Mouse (Mus musculus) heart, embryonic 16.5 days (tissue): ENCODE measurements around the gene Tcte2. TPM values are rescaled to one million over a fixed set of nuclear protein-coding genes. Genes with fewer than 3 reads are reported as not detected.

ENCODE experiments used
- ATAC-seq: fragments of 200-750 bp; cut with Nextera tagmentation; replicated peaks from 2 replicates; pipeline ENCODE4 v1.8.0; 2017; ENCODE audit warnings: moderate number of reproducible peaks; ENCODE audit not compliant: insufficient read depth, low FRiP score; ENCODE audit errors: extremely low read depth
- H3K27ac ChIP-seq: fragments of 300-500 bp; sonication (generic); 2 replicates; pipeline ENCODE4 v1.5.1; 2014; ENCODE audit warnings: mild to moderate bottlenecking, low read length, control low read depth, moderate library complexity
- H3K27me3 ChIP-seq: fragments of 300-500 bp; sonication (generic); 2 replicates; pipeline ENCODE4 v1.6.1; 2014; ENCODE audit warnings: low read length, mixed read lengths; ENCODE audit not compliant: control insufficient read depth, insufficient read depth
- H3K36me3 ChIP-seq: fragments of 300-500 bp; sonication (generic); 2 replicates; pipeline ENCODE4 v1.6.1; 2014; ENCODE audit not compliant: control insufficient read depth, insufficient read depth
- H3K4me1 ChIP-seq: fragments of 300-500 bp; sonication (generic); 2 replicates; pipeline ENCODE4 v1.6.1; 2014; ENCODE audit warnings: low read length, mixed read lengths; ENCODE audit not compliant: control insufficient read depth, insufficient read depth
- H3K4me2 ChIP-seq: fragments of 300-500 bp; sonication (generic); 2 replicates; pipeline ENCODE4 v1.6.1; 2014; ENCODE audit warnings: low read depth, mild to moderate bottlenecking, control low read depth, low read length
- H3K4me3 ChIP-seq: fragments of 300-500 bp; sonication (generic); 2 replicates; pipeline ENCODE4 v1.5.1; 2014; ENCODE audit warnings: mild to moderate bottlenecking, control low read depth, low read length
- H3K9ac ChIP-seq: fragments of 300-500 bp; sonication (generic); 2 replicates; pipeline ENCODE4 v1.6.1; 2014; ENCODE audit warnings: low read length, control low read depth
- H3K9me3 ChIP-seq: fragments of 300-500 bp; sonication (generic); replicated peaks from 2 replicates; pipeline ENCODE4 v1.6.1; 2016; ENCODE audit warnings: low read length; ENCODE audit not compliant: control insufficient read depth
- WGBS: fragments of 180-500 bp; shearing (Covaris S2); extraction: QIAGEN DNeasy Blood & Tissue Kit; methylation state at CpG from one replicate; pipeline ENCODE4 v1.1.7; 2014; 5-methylcytosine and 5-hydroxymethylcytosine counted together
- polyA plus RNA-seq: library from polyadenylated mRNA; unstranded; fragments of >200 nt; fragmentation: Nextera tagmentation; extraction: Ambion mirVana; gene quantifications from 2 replicates; pipeline ENCODE4 v1.2.1, GENCODE M21; 2015

Gene Tcte2
- polyA plus RNA-seq, 1 experiment from 2014 or later, result 3.3 TPM

- 64% methylated on average over 4 of the region's 4 CpGs for WGBS
- Histone ChIP-seq H3K27ac (no peak overlapping the region), H3K4me2 (no peak overlapping the region), H3K36me3 (no peaks in the 10 kb centered on the region), H3K9me3 (no peaks in the 10 kb centered on the region), H3K4me3 (no peak overlapping the region), H3K27me3 (no peaks in the 10 kb centered on the region), H3K4me1 (peaks cover 22% of the 10 kb centered on the region), H3K9ac (no peak overlapping the region)
- no peak for ATAC-seq
Measured at GRCm38 (mm10) chr17:13687086-13687485, 74.5 kb downstream of the Tcte2 start.

GRCm38 (mm10) chr17:13685621-13686020 lies 76.0 kb downstream of the Tcte2 start:
- WGBS, result 59% methylated on average over 3 of the region's 3 CpGs
- H3K36me3 ChIP-seq, result no peaks in the 10 kb centered on the region
- H3K9me3 ChIP-seq, result no peaks in the 10 kb centered on the region
- peaks cover 26% of the 10 kb centered on the region for H3K4me1 ChIP-seq
- H3K4me3 ChIP-seq, result no peak overlapping the region
- no peak overlapping the region for H3K4me2 ChIP-seq
- H3K27me3 ChIP-seq, result no peaks in the 10 kb centered on the region
- H3K27ac ChIP-seq, result no peak overlapping the region
- no peak for ATAC-seq
- no peak overlapping the region for H3K9ac ChIP-seq

GRCm38 (mm10) chr17:13684256-13684655 lies 77.4 kb downstream of the Tcte2 start:
- Histone ChIP-seq H3K27ac (peak overlapping the region; percentile 72), H3K36me3 (no peaks in the 10 kb centered on the region), H3K9me3 (no peaks in the 10 kb centered on the region), H3K4me3 (no peak overlapping the region), H3K9ac (no peak overlapping the region), H3K4me1 (peaks cover 29% of the 10 kb centered on the region), H3K27me3 (no peaks in the 10 kb centered on the region), H3K4me2 (no peak overlapping the region)
- no peak for ATAC-seq
- WGBS, result 65% methylated on average over 7 of the region's 7 CpGs

- H3K4me1 ChIP-seq, result peaks cover 29% of the 10 kb centered on the region
- peak; percentile 88 for ATAC-seq
- no peaks in the 10 kb centered on the region for H3K36me3 ChIP-seq
- no peaks in the 10 kb centered on the region for H3K27me3 ChIP-seq
- H3K27ac ChIP-seq, result peak overlapping the region; percentile 94
- WGBS, result 32% methylated on average over 15 of the region's 15 CpGs
- peak overlapping the region; percentile 60 for H3K4me2 ChIP-seq
- H3K9ac ChIP-seq, result peak overlapping the region; percentile 76
- H3K4me3 ChIP-seq, result peak overlapping the region; percentile 53
- no peaks in the 10 kb centered on the region for H3K9me3 ChIP-seq
Measured at GRCm38 (mm10) chr17:13683411-13684174, 78.0 kb downstream of the Tcte2 start.

- H3K36me3 ChIP-seq, result no peaks in the 10 kb centered on the region
- peaks cover 30% of the 10 kb centered on the region for H3K4me1 ChIP-seq
- ATAC-seq, result no peak
Measured at GRCm38 (mm10) chr17:13683027-13683410, 78.6 kb downstream of the Tcte2 start.

GRCm38 (mm10) chr17:13682378-13683026 lies 79.1 kb downstream of the Tcte2 start:
- Histone ChIP-seq H3K27ac (peak overlapping the region; percentile 94), H3K27me3 (no peaks in the 10 kb centered on the region), H3K9me3 (no peaks in the 10 kb centered on the region), H3K4me2 (peak overlapping the region; percentile 60), H3K9ac (peak overlapping the region; percentile 76), H3K36me3 (no peaks in the 10 kb centered on the region), H3K4me3 (peak overlapping the region; percentile 53), H3K4me1 (peaks cover 32% of the 10 kb centered on the region)
- 30% methylated on average over 9 of the region's 9 CpGs for WGBS
- ATAC-seq, result 0 out of 2 replicates have a peak, but pooled peaks have one; percentile 6

More at GRCm38 (mm10) chr17:13683027-13683410, 78.6 kb downstream of the Tcte2 start:
- peak overlapping the region; percentile 53 for H3K4me3 ChIP-seq
- H3K9ac ChIP-seq, result peak overlapping the region; percentile 76
- H3K27ac ChIP-seq, result peak overlapping the region; percentile 94
- peak overlapping the region; percentile 60 for H3K4me2 ChIP-seq
- no peaks in the 10 kb centered on the region for H3K9me3 ChIP-seq
- no peaks in the 10 kb centered on the region for H3K27me3 ChIP-seq
- 26% methylated on average over 4 of the region's 4 CpGs for WGBS

- Histone ChIP-seq H3K9ac (no peak overlapping the region), H3K27me3 (no peaks in the 10 kb centered on the region), H3K9me3 (no peaks in the 10 kb centered on the region), H3K36me3 (no peaks in the 10 kb centered on the region), H3K27ac (no peak overlapping the region), H3K4me1 (peaks cover 38% of the 10 kb centered on the region), H3K4me2 (peak overlapping the region; percentile 60), H3K4me3 (peak overlapping the region; percentile 53)
- ATAC-seq, result no peak
- 90% methylated on average over 5 of the region's 6 CpGs for WGBS
Measured at GRCm38 (mm10) chr17:13681686-13682085, 79.9 kb downstream of the Tcte2 start.

- Histone ChIP-seq H3K27ac (no peak overlapping the region), H3K9me3 (no peaks in the 10 kb centered on the region), H3K4me3 (no peak overlapping the region), H3K27me3 (no peaks in the 10 kb centered on the region), H3K4me2 (0 out of 2 replicates have a peak overlapping the region, but pooled peaks have one; percentile 5), H3K36me3 (no peaks in the 10 kb centered on the region), H3K9ac (no peak overlapping the region), H3K4me1 (peaks cover 41% of the 10 kb centered on the region)
- ATAC-seq, result no peak
- WGBS, result 86% methylated on average over 6 of the region's 6 CpGs
Measured at GRCm38 (mm10) chr17:13681126-13681525, 80.5 kb downstream of the Tcte2 start.

- 54% methylated on average over 4 of the region's 4 CpGs for WGBS
- H3K9me3 ChIP-seq, result no peaks in the 10 kb centered on the region
- no peak overlapping the region for H3K27ac ChIP-seq
- H3K4me1 ChIP-seq, result peaks cover 41% of the 10 kb centered on the region
- H3K4me2 ChIP-seq, result no peak overlapping the region; the same call in 1 of the 2 replicates
- no peak overlapping the region for H3K9ac ChIP-seq
- H3K4me3 ChIP-seq, result no peak overlapping the region
- H3K27me3 ChIP-seq, result no peaks in the 10 kb centered on the region
- no peaks in the 10 kb centered on the region for H3K36me3 ChIP-seq
- ATAC-seq, result no peak
Measured at GRCm38 (mm10) chr17:13680318-13680717, 81.3 kb downstream of the Tcte2 start.
